Mouse (Mus musculus) bone marrow, adult 2 months (tissue): ENCODE results near the gene 1700020N15Rik.
"Not testable (repeated sequence)": the region's sequence is repeated elsewhere in the genome, so short reads cannot be mapped to it uniquely, and the experiment has no call there.

ENCODE experiments used
- CTCF ChIP-seq: fragments of 200-500 bp; IDR thresholded peaks from 2 replicates; pipeline ENCODE4 v1.5.1; 2011; ENCODE audit warnings: low read length, control low read depth; ENCODE audit not compliant: control insufficient read depth, insufficient read depth
- POLR2A ChIP-seq: fragments of 200-500 bp; IDR thresholded peaks from 2 replicates; pipeline ENCODE4 v1.6.1; 2011; ENCODE audit warnings: low read depth, mild to moderate bottlenecking, control low read depth, low read length, borderline replicate concordance; ENCODE audit not compliant: control insufficient read depth

DNA sequence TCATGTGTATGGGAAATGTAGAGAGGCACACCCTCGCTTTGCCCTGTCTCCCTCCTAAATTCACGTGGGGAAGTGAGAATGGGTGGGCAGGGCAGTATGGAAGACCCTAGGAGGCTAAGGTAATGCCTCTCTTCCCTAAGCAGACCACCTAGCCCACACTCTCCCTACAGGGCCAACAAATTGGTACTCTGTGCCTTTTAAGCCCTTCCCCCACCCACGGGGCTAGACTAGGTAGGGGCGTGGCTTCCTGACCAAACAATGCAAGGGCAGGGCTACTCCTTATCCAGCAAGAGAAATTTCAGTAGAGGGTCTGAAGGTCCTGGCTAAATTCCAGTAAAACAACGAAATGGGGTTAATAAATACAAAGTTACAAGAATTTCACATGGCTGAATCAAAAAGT is at the start of gene 1700020N15Rik:
- not testable (repeated sequence) for TF ChIP-seq POLR2A, CTCF
